8 mouse cellular contexts compared by ENCODE assay signal in the genomic region with DNA sequence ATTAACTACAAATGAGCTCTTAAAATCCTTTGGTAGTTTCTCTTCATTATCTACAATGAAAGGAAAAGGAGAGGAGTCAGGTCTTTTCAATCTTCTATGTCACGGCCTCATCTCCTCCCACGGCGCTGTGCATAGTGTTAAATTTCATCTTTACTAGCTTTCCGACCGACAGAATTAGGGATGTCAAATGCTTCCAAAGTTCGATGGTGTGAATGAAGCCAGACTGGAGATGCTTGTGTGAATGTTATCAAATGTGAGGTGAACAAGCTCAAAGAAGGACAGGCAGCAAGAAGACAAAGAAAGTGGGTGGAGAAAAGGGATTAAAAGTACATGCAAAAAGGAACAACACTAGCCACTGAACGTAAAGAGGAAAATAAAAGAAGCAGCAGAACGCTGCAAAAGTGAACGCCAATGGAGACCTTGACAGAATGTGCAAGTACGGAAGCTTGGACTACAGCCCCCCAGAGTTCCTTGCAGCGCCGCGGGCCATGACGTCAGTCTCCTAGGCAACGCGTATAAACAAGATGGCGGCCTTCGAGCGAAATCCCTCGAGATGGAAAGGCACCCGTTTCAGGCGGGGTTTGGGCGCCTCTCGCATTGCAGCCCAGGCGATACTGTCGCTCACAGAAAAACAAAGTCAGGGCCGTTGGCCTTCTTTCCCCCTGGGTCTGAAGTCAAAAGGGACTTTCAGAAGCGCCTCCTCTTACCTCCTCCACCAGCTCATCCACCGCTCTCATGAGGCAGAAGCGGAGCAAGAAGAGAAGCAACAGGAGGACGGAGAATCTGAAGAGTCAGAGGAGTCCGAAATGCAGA. TPM values are rescaled to one million over a fixed set of nuclear protein-coding genes. Genes with fewer than 3 reads are reported as not detected.
A peak's percentile ranks its signal among the peaks of the same experiment; 100 is the strongest.
DNase-seq lines count a peak whose midpoint lies in the region; ATAC-seq and TF ChIP-seq lines count a peak whose summit lies in the region.

A gene (plus strand): TSS at position 516 of the 813 bp plus-strand sequence.

- H3K4me3 ChIP-seq in embryonic facial prominence, embryonic 14.5 days (ENCODE audit: low read depth, low read length), result peak within 1 kb of the TSS; percentile 56
- peak within 1 kb of the TSS; percentile 50 for H3K4me3 ChIP-seq in heart, embryonic 11.5 days (ENCODE audit: low read depth, low read length)
- peak within 1 kb of the TSS; percentile 67 for H3K4me3 ChIP-seq in kidney, embryonic 16.5 days (ENCODE audit: low read length)
- H3K4me3 ChIP-seq in liver, adult 2 months (ENCODE audit: insufficient read depth, low read depth, low read length), result peak within 1 kb of the TSS; percentile 48
- H3K4me3 ChIP-seq in myocyte, result peak within 1 kb of the TSS; percentile 34

- WGBS in embryonic facial prominence, embryonic 14.5 days, result 4% methylated on average over 27 of the region's 32 CpGs
- WGBS in heart, embryonic 11.5 days (ENCODE audit: insufficient replicate concordance), result 5% methylated on average over 32 of the region's 32 CpGs
- WGBS in kidney, embryonic 16.5 days, result 2% methylated on average over 32 of the region's 32 CpGs
- WGBS in liver, adult 2 months, result 6% methylated on average over 32 of the region's 32 CpGs

- no peaks in the 10 kb centered on the region for H3K79me2 ChIP-seq in liver, adult 2 months (ENCODE audit: control insufficient read depth, insufficient read depth, low read length)
- no peaks in the 10 kb centered on the region for H3K79me2 ChIP-seq in myocyte (ENCODE audit: control insufficient read depth, insufficient read depth)

- peak; percentile 99 for ATAC-seq in embryonic facial prominence, embryonic 14.5 days (ENCODE audit: low read depth)
- peak; percentile 67; the same call in 1 of the 2 replicates for ATAC-seq in heart, embryonic 11.5 days (replicated peaks; ENCODE audit: insufficient number of reproducible peaks, low FRiP score, low TSS enrichment)
- ATAC-seq in kidney, embryonic 16.5 days (ENCODE audit: low FRiP score, low TSS enrichment), result peak; percentile 97

- peak; percentile 87 for DNase-seq in 416B (ENCODE audit: low read depth)
- DNase-seq in adrenal gland, postnatal 4 days (ENCODE audit: low spot score in 2 of 2), result peak; percentile 69 to 72
- peak; percentile 96 for DNase-seq in embryonic facial prominence, embryonic 14.5 days (ENCODE audit: low spot score)
- peak; percentile 46 for DNase-seq in liver, adult 2 months (ENCODE audit: extremely low read depth, low read depth, low spot score)
- DNase-seq in splenic B cell, adult 2 months (ENCODE audit: low read depth, low spot score), result peak; percentile 92

- H3K27ac ChIP-seq in embryonic facial prominence, embryonic 14.5 days (replicated peaks; ENCODE audit: low read depth, low read length), result peak within 1 kb of the TSS; percentile 30; the same call in 1 of the 2 replicates
- no peak within 1 kb of the TSS for H3K27ac ChIP-seq in heart, embryonic 11.5 days (ENCODE audit: low read depth, low read length)
- H3K27ac ChIP-seq in kidney, embryonic 16.5 days (ENCODE audit: low read length), result peak within 1 kb of the TSS; percentile 78
- no peak within 1 kb of the TSS for H3K27ac ChIP-seq in liver, adult 2 months (replicated peaks; ENCODE audit: insufficient read depth, low read depth, low read length)

- TF ChIP-seq CTCF in liver, adult 2 months (IDR thresholded peaks at IDR 0.05; ENCODE audit: low read depth, low read length), result no peak

- H3K4me2 ChIP-seq in embryonic facial prominence, embryonic 14.5 days (ENCODE audit: low read depth, low read length), result peak within 1 kb of the TSS; percentile 82
- peak within 1 kb of the TSS; percentile 74 for H3K4me2 ChIP-seq in heart, embryonic 11.5 days
- peak within 1 kb of the TSS; percentile 93 for H3K4me2 ChIP-seq in kidney, embryonic 16.5 days (replicated peaks; ENCODE audit: low read depth, low read length)
- H3K4me2 ChIP-seq in myocyte (ENCODE audit: low read depth), result peak within 1 kb of the TSS; percentile 76

- H3ac ChIP-seq in myocyte (ENCODE audit: control insufficient read depth, insufficient read length), result no peak within 1 kb of the TSS

- no peaks in the 10 kb centered on the region for H3K9me3 ChIP-seq in embryonic facial prominence, embryonic 14.5 days (ENCODE audit: control insufficient read depth, low read length)
- no peaks in the 10 kb centered on the region for H3K9me3 ChIP-seq in heart, embryonic 11.5 days (replicated peaks; ENCODE audit: control insufficient read depth, low read length)
- no peaks in the 10 kb centered on the region for H3K9me3 ChIP-seq in kidney, embryonic 16.5 days (ENCODE audit: low read length)

- H3K36me3 ChIP-seq in embryonic facial prominence, embryonic 14.5 days (ENCODE audit: control insufficient read depth, insufficient read depth, low read length), result no peaks in the 10 kb centered on the region
- H3K36me3 ChIP-seq in heart, embryonic 11.5 days (ENCODE audit: control insufficient read depth, insufficient read depth, low read length), result no peaks in the 10 kb centered on the region
- H3K36me3 ChIP-seq in kidney, embryonic 16.5 days (ENCODE audit: insufficient read depth, low read length), result no peaks in the 10 kb centered on the region
- no peaks in the 10 kb centered on the region for H3K36me3 ChIP-seq in liver, adult 2 months (ENCODE audit: control insufficient read depth, insufficient read depth, low read length)
- H3K36me3 ChIP-seq in myocyte (ENCODE audit: control insufficient read depth, insufficient read depth), result no peaks in the 10 kb centered on the region
- H3K36me3 ChIP-seq in splenic B cell, adult 2 months (ENCODE audit: control insufficient read depth, insufficient read depth, low read length, poor library complexity, severe bottlenecking), result no peaks in the 10 kb centered on the region

- no peaks in the 10 kb centered on the region for H3K27me3 ChIP-seq in embryonic facial prominence, embryonic 14.5 days (replicated peaks; ENCODE audit: control insufficient read depth, insufficient read depth, low read length)
- no peaks in the 10 kb centered on the region for H3K27me3 ChIP-seq in heart, embryonic 11.5 days (ENCODE audit: control insufficient read depth, insufficient read depth, low read length)
- no peaks in the 10 kb centered on the region for H3K27me3 ChIP-seq in kidney, embryonic 16.5 days (ENCODE audit: insufficient read depth, low read length)
- no peaks in the 10 kb centered on the region; the same call in 1 of the 2 replicates for H3K27me3 ChIP-seq in liver, adult 2 months (ENCODE audit: control insufficient read depth, insufficient read depth, low read length)
- no peaks in the 10 kb centered on the region for H3K27me3 ChIP-seq in myocyte (ENCODE audit: control insufficient read depth, insufficient read depth, insufficient read length)
- no peaks in the 10 kb centered on the region for H3K27me3 ChIP-seq in splenic B cell, adult 2 months (ENCODE audit: control insufficient read depth, insufficient read depth, low read length, poor library complexity, severe bottlenecking)

- peak within 1 kb of the TSS; percentile 67 for H3K9ac ChIP-seq in embryonic facial prominence, embryonic 14.5 days (ENCODE audit: low read depth, low read length)
- peak within 1 kb of the TSS; percentile 43 for H3K9ac ChIP-seq in heart, embryonic 11.5 days (ENCODE audit: low read depth, low read length)
- H3K9ac ChIP-seq in kidney, embryonic 16.5 days (replicated peaks; ENCODE audit: low read length), result peak within 1 kb of the TSS; percentile 75
- H3K9ac ChIP-seq in liver, adult 2 months (ENCODE audit: low read depth, low read length), result no peak within 1 kb of the TSS

- H3K4me1 ChIP-seq in embryonic facial prominence, embryonic 14.5 days (ENCODE audit: control insufficient read depth, insufficient read depth, low read length), result peaks cover 6% of the 10 kb centered on the region; the same call in 1 of the 2 replicates
- peaks cover 2% of the 10 kb centered on the region; the same call in 1 of the 2 replicates for H3K4me1 ChIP-seq in heart, embryonic 11.5 days (ENCODE audit: control insufficient read depth, insufficient read depth, low read length)
- peaks cover 8% of the 10 kb centered on the region; the same call in 1 of the 2 replicates for H3K4me1 ChIP-seq in kidney, embryonic 16.5 days (ENCODE audit: insufficient read depth, low read length)
- no peaks in the 10 kb centered on the region for H3K4me1 ChIP-seq in liver, adult 2 months (ENCODE audit: control insufficient read depth, insufficient read depth, low read length)

- no peak for TF ChIP-seq POLR2A in liver, adult 2 months (IDR thresholded peaks at IDR 0.05; ENCODE audit: extremely low read depth, insufficient read depth, low read length)
- no peak for TF ChIP-seq POLR2A in myocyte (IDR thresholded peaks at IDR 0.05; ENCODE audit: insufficient read length, low read depth)

TF ChIP-seq in myocyte, 11 proteins besides CTCF, POLR2A, EP300 and RAD21:
- TF ChIP-seq TCF3 (IDR thresholded peaks at IDR 0.05; ENCODE audit: insufficient read length, low read depth), result no peak
- no peak for TF ChIP-seq REST (IDR thresholded peaks at IDR 0.05; ENCODE audit: insufficient read depth, insufficient read length)
- no peak for TF ChIP-seq CEBPB (IDR thresholded peaks at IDR 0.05; ENCODE audit: insufficient read depth, poor library complexity, severe bottlenecking)
- no peak for TF ChIP-seq MYOG (IDR thresholded peaks at IDR 0.05; ENCODE audit: control insufficient read depth in 1 of 3, insufficient read depth in 1 of 3, insufficient read length in 2 of 3, low read depth in 2 of 3)
- TF ChIP-seq MAX (IDR thresholded peaks at IDR 0.05; ENCODE audit: low read depth), result no peak
- no peak for TF ChIP-seq E2F4 (IDR thresholded peaks at IDR 0.05; ENCODE audit: insufficient read depth)
- no peak for TF ChIP-seq USF1 (IDR thresholded peaks at IDR 0.05; ENCODE audit: low read depth)
- TF ChIP-seq MYOD1 (IDR thresholded peaks at IDR 0.05; ENCODE audit: control insufficient read depth in 1 of 3, insufficient read length in 2 of 3, low read depth in 2 of 3), result no peak
- no peak for TF ChIP-seq SRF (IDR thresholded peaks at IDR 0.05; ENCODE audit: control insufficient read depth, insufficient read length, low read depth)
- TF ChIP-seq POLR2AphosphoS2 (IDR thresholded peaks at IDR 0.05; ENCODE audit: insufficient read length, low read depth), result no peak
- no peak for TF ChIP-seq TCF12 (IDR thresholded peaks at IDR 0.05; ENCODE audit: insufficient read depth, poor library complexity, severe bottlenecking)

RNA-seq across cellular contexts. Expression of the gene that starts here (rescaled TPM):
- total RNA-seq in adrenal gland, postnatal 4 days (2021), result 1 to 10 TPM; 1.7 to 2.0 TPM
- polyA plus RNA-seq in embryonic facial prominence, embryonic 14.5 days (2014; fragmentation: Nextera tagmentation; extraction: Ambion mirVana), result 1.1 and 1.6 TPM in 2 replicates
- 0.65 and 0.97 TPM in 2 replicates for polyA plus RNA-seq in heart, embryonic 11.5 days (2014; fragmentation: Nextera tagmentation; extraction: Ambion mirVana)
- 0.91 and 1.3 TPM in 2 replicates for polyA plus RNA-seq in kidney, embryonic 16.5 days (2015; fragmentation: Nextera tagmentation; extraction: Ambion mirVana)
- total RNA-seq in liver, adult 2 months (2014; rRNA removed), result under 0.01 TPM in 2 replicates
- polyA plus RNA-seq in liver, adult 2 months (2012; rRNA removed), result not detected in 2 replicates
- polyA plus RNA-seq in myocyte (2012; fragmentation: generic; extraction: Trizol), result 0.11 TPM

Comparison
In these comparisons a context has a peak if more than half of its experiments do, and no peak if none do; other contexts are left out.
1. Peak in ATAC-seq, H3K4me3 ChIP-seq, H3K9ac ChIP-seq and H3K4me2 ChIP-seq in heart, embryonic 11.5 days; RNA of the gene not detected or under 1 TPM.
2. Peak in DNase-seq and H3K4me3 ChIP-seq in liver, adult 2 months; RNA of the gene not detected or under 1 TPM.
3. DNase-seq: peak in every context shown above with its lines; median percentile 96 in embryonic facial prominence, embryonic 14.5 days; 92 in splenic B cell, adult 2 months; 87 in 416B; 70 in adrenal gland, postnatal 4 days; 46 in liver, adult 2 months.
4. H3K27ac ChIP-seq: peak in embryonic facial prominence, embryonic 14.5 days (single experiment) and kidney, embryonic 16.5 days (single experiment); none in heart, embryonic 11.5 days (single experiment) and liver, adult 2 months (single experiment).
5. Peak in every context shown above with its lines, with median percentiles within 50 percentile points of each other: ATAC-seq, H3K4me2 ChIP-seq and H3K4me3 ChIP-seq.